27 mouse cellular contexts compared by ENCODE assay signal in the genomic region with DNA sequence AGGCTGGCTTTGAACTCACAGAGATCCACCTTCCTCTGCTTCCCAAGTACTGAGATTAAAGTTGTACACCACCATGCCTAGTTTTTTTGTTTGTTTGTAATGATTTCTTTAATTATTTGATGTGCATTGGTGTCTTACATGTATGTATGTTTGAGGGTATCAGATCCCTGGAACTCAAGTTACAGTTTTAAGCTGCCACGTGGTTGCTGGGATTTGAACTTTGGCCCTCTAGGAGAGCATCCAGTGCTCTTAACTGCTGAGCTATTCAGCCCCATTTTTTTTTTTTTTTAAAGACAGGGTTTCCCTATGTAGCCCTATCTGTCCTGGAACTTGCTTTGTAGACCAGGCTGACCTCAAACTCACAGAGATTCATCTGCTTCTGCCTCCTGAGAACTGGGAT. TPM values are rescaled to one million over a fixed set of nuclear protein-coding genes. Genes with fewer than 3 reads are reported as not detected.
DNase-seq lines count a peak whose midpoint lies in the region; ATAC-seq and TF ChIP-seq lines count a peak whose summit lies in the region.
"Had no signal": no experiment of that assay in that cellular context is flagged by ENCODE, and none has a peak within 500 bp of the region (broad histone marks: within the 10 kb centered on the region; RNA-seq: fewer than 3 reads in every experiment).

No protein-coding gene starts in this region.

- DNase-seq in gastrocnemius, adult 2 months, result no peak
- no peak for DNase-seq in gastrocnemius, adult 18-20 months (ENCODE audit: low spot score)
- DNase-seq in kidney, adult 2 months, result peak; percentile 74
- DNase-seq in liver, adult 2 months (ENCODE audit: extremely low read depth, low read depth, low spot score), result peak; percentile 66
- no peak for DNase-seq in liver
- no peak for DNase-seq in cerebellum, postnatal 10 days
- DNase-seq: adrenal gland, adult 8-10 months; adrenal gland, postnatal 25 days; cerebellum, adult 11-12 months; cerebellum, adult 8-10 months; cerebellum, postnatal 14 days; forebrain, postnatal 0 days; gastrocnemius, postnatal 10 days; gastrocnemius, postnatal 36 days; heart, adult 2 months; heart, postnatal 14 days; heart, postnatal 4 days had no signal

- TF ChIP-seq CTCF in gastrocnemius, adult 2 months (IDR thresholded peaks at IDR 0.05), result no peak
- no peak for TF ChIP-seq CTCF in kidney, adult 2 months (conservative IDR thresholded peaks at IDR 0.05; ENCODE audit: insufficient read depth, insufficient read length, low read depth, low read length)
- TF ChIP-seq CTCF in liver, adult 2 months (IDR thresholded peaks at IDR 0.05; ENCODE audit: low read depth, low read length), result no peak

- no peaks in the 10 kb centered on the region for H3K9me3 ChIP-seq in kidney, embryonic 14.5 days (ENCODE audit: control insufficient read depth, low read length)
- H3K9me3 ChIP-seq: embryonic facial prominence, embryonic 12.5 days; embryonic facial prominence, embryonic 15.5 days; heart, embryonic 10.5 days; heart, embryonic 13.5 days had no signal

- no peak for TF ChIP-seq POLR2A in kidney, adult 2 months (IDR thresholded peaks at IDR 0.05; ENCODE audit: low read depth, low read length)
- TF ChIP-seq POLR2A in liver, adult 2 months (IDR thresholded peaks at IDR 0.05; ENCODE audit: extremely low read depth, insufficient read depth, low read length), result no peak

- no peak for ATAC-seq in kidney, embryonic 14.5 days (ENCODE audit: low FRiP score, low TSS enrichment)
- ATAC-seq: activated CD4-positive, CD25-positive, alpha-beta regulatory T cell, adult 4 months; forebrain, embryonic 14.5 days; forebrain, postnatal 0 days had no signal

- H3K79me2 ChIP-seq in liver, adult 2 months (ENCODE audit: control insufficient read depth, insufficient read depth, low read length), result no peaks in the 10 kb centered on the region

- intact Hi-C loops in gastrocnemius, adult 2 months (cut with DNase I), result loop anchor here (2.0 kb wide), 1 partner anchor 14 kb away; no protein-coding TSS in a partner anchor

- no peaks in the 10 kb centered on the region for H3K27me3 ChIP-seq in kidney, adult 2 months (replicated peaks; ENCODE audit: control insufficient read depth, insufficient read depth, low read length)
- no peaks in the 10 kb centered on the region for H3K27me3 ChIP-seq in kidney, embryonic 14.5 days (ENCODE audit: control insufficient read depth, insufficient read depth, low read length)
- H3K27me3 ChIP-seq in liver, adult 2 months (ENCODE audit: control insufficient read depth, insufficient read depth, low read length), result no peaks in the 10 kb centered on the region
- H3K27me3 ChIP-seq: embryonic facial prominence, embryonic 12.5 days; embryonic facial prominence, embryonic 15.5 days; heart, embryonic 13.5 days had no signal

- H3K9ac ChIP-seq in kidney, embryonic 14.5 days (ENCODE audit: low read depth, low read length), result no peak overlapping the region
- no peak overlapping the region for H3K9ac ChIP-seq in liver, adult 2 months (ENCODE audit: low read depth, low read length)
- H3K9ac ChIP-seq: embryonic facial prominence, embryonic 12.5 days; embryonic facial prominence, embryonic 15.5 days; forebrain, postnatal 0 days; heart, embryonic 13.5 days; hindbrain, embryonic 14.5 days had no signal

- peaks cover 10% of the 10 kb centered on the region for H3K4me1 ChIP-seq in kidney, adult 2 months (ENCODE audit: control insufficient read depth, insufficient read depth, low read length)
- H3K4me1 ChIP-seq in kidney, embryonic 14.5 days (ENCODE audit: control insufficient read depth, insufficient read depth, low read length), result no peaks in the 10 kb centered on the region
- peaks cover 3% of the 10 kb centered on the region; the same call in 1 of the 2 replicates for H3K4me1 ChIP-seq in liver, adult 2 months (ENCODE audit: control insufficient read depth, insufficient read depth, low read length)
- H3K4me1 ChIP-seq: embryonic facial prominence, embryonic 12.5 days; embryonic facial prominence, embryonic 15.5 days; heart, embryonic 10.5 days had no signal

- 50% methylated on average over 1 of the region's 1 CpGs for WGBS in kidney, adult 2 months
- 89% methylated on average over 1 of the region's 1 CpGs for WGBS in kidney, embryonic 14.5 days
- WGBS in liver, adult 2 months, result 13% methylated on average over 1 of the region's 1 CpGs

- H3K36me3 ChIP-seq in kidney, adult 2 months (ENCODE audit: control insufficient read depth, insufficient read depth, low read length), result peaks cover 10% of the 10 kb centered on the region
- peaks cover 68% of the 10 kb centered on the region for H3K36me3 ChIP-seq in kidney, embryonic 14.5 days (ENCODE audit: control insufficient read depth, insufficient read depth, low read length)
- H3K36me3 ChIP-seq in liver, adult 2 months (ENCODE audit: control insufficient read depth, insufficient read depth, low read length), result peaks cover 47% of the 10 kb centered on the region

- no peak overlapping the region for H3K4me3 ChIP-seq in gastrocnemius, adult 2 months
- H3K4me3 ChIP-seq in kidney, adult 2 months (ENCODE audit: insufficient read depth, low read depth, low read length), result no peak overlapping the region
- no peak overlapping the region for H3K4me3 ChIP-seq in kidney, embryonic 14.5 days (ENCODE audit: low read length)
- H3K4me3 ChIP-seq in liver, adult 2 months (ENCODE audit: insufficient read depth, low read depth, low read length), result no peak overlapping the region
- H3K4me3 ChIP-seq: embryonic facial prominence, embryonic 12.5 days; embryonic facial prominence, embryonic 15.5 days; heart, adult 2 months; heart, embryonic 10.5 days; heart, embryonic 13.5 days had no signal

- H3K27ac ChIP-seq in gastrocnemius, adult 2 months, result peak overlapping the region; percentile 83
- H3K27ac ChIP-seq in kidney, adult 2 months (ENCODE audit: insufficient read depth, low read depth, low read length), result peak overlapping the region; percentile 37; the same call in 1 of the 2 replicates
- H3K27ac ChIP-seq in kidney, embryonic 14.5 days (ENCODE audit: low read depth, low read length), result no peak overlapping the region
- H3K27ac ChIP-seq in liver, adult 2 months (replicated peaks; ENCODE audit: insufficient read depth, low read depth, low read length), result no peak overlapping the region
- H3K27ac ChIP-seq: embryonic facial prominence, embryonic 12.5 days; embryonic facial prominence, embryonic 15.5 days; heart, adult 2 months; heart, embryonic 10.5 days; heart, embryonic 13.5 days; hindbrain, embryonic 14.5 days had no signal

- no peak overlapping the region for H3K4me2 ChIP-seq in kidney, embryonic 14.5 days (replicated peaks; ENCODE audit: low read depth, low read length)
- H3K4me2 ChIP-seq: embryonic facial prominence, embryonic 12.5 days; embryonic facial prominence, embryonic 15.5 days; heart, embryonic 13.5 days; hindbrain, embryonic 14.5 days had no signal

RNA-seq across cellular contexts. Expression of a gene that starts 17.3 kb away (rescaled TPM):
- total RNA-seq in gastrocnemius, adult 2 months (2021), result 1 to 10 TPM in 1 of 2 experiments, under 1 TPM in 1; 0.75 to 1.8 TPM
- total RNA-seq in gastrocnemius, adult 18-20 months (2021), result 1 to 10 TPM; 1.2 to 2.0 TPM
- polyA plus RNA-seq in kidney, adult 2 months (2012; rRNA removed), result 15.6 and 16.7 TPM in 2 replicates
- polyA plus RNA-seq in kidney, embryonic 14.5 days (2014; fragmentation: Nextera tagmentation; extraction: Ambion mirVana), result 2.9 and 3.8 TPM in 2 replicates
- 0.13 and 0.37 TPM in 2 replicates for total RNA-seq in liver, adult 2 months (2014; rRNA removed)
- polyA plus RNA-seq in liver, adult 2 months (2012; rRNA removed), result 1.5 and 3.5 TPM in 2 replicates
- total RNA-seq: ES-E14 had no signal

RNA-seq across cellular contexts. Expression of a gene that starts 19.4 kb away (rescaled TPM):
- total RNA-seq in gastrocnemius, adult 2 months (2021), result 100 to 1,000 TPM; 635 to 909 TPM
- 100 to 1,000 TPM; 667 to 772 TPM for total RNA-seq in gastrocnemius, adult 18-20 months (2021)
- 814 and 951 TPM in 2 replicates for polyA plus RNA-seq in kidney, adult 2 months (2012; rRNA removed)
- 291 and 322 TPM in 2 replicates for polyA plus RNA-seq in kidney, embryonic 14.5 days (2014; fragmentation: Nextera tagmentation; extraction: Ambion mirVana)
- 194 and 217 TPM in 2 replicates for total RNA-seq in liver, adult 2 months (2014; rRNA removed)
- 375 and 403 TPM in 2 replicates for polyA plus RNA-seq in liver, adult 2 months (2012; rRNA removed)

RNA-seq across cellular contexts. Expression of a gene that starts 19.5 kb away (rescaled TPM):
- 10 to 100 TPM; 24.7 to 27.7 TPM for total RNA-seq in gastrocnemius, adult 2 months (2021)
- 10 to 100 TPM; 28.7 to 29.5 TPM for total RNA-seq in gastrocnemius, adult 18-20 months (2021)
- 3.5 and 7.7 TPM in 2 replicates for polyA plus RNA-seq in kidney, adult 2 months (2012; rRNA removed)
- polyA plus RNA-seq in kidney, embryonic 14.5 days (2014; fragmentation: Nextera tagmentation; extraction: Ambion mirVana), result 0.24 TPM in 1 of 2 replicates, not detected in the other
- total RNA-seq in liver, adult 2 months (2014; rRNA removed), result 0.07 and 0.09 TPM in 2 replicates
- 0.27 and 0.83 TPM in 2 replicates for polyA plus RNA-seq in liver, adult 2 months (2012; rRNA removed)
- total RNA-seq: common myeloid progenitor, adult 5-6 weeks had no signal
- polyA plus RNA-seq: activated CD4-positive, CD25-positive, alpha-beta regulatory T cell, adult 4 months had no signal

Comparison
In these comparisons a context has a peak if more than half of its experiments do, and no peak if none do; other contexts are left out.
1. DNase-seq: peak in kidney, adult 2 months (single experiment) and liver, adult 2 months (single experiment); none in gastrocnemius, adult 2 months (single experiment), gastrocnemius, adult 18-20 months (single experiment), liver (single experiment) and cerebellum, postnatal 10 days (0 of 2).
2. H3K27ac ChIP-seq: peak in gastrocnemius, adult 2 months (single experiment) and kidney, adult 2 months (single experiment); none in kidney, embryonic 14.5 days (single experiment) and liver, adult 2 months (single experiment).
3. RNA of a gene that starts 19.5 kb away (total RNA-seq): 28.7 to 29.5 TPM in gastrocnemius, adult 18-20 months and 24.7 to 27.7 TPM in gastrocnemius, adult 2 months; 0.07 to 0.09 TPM in liver, adult 2 months; every median in the first group is over 10 times any median in the second.